Mouse (Mus musculus) hindlimb bud, embryonic 11.5 days (tissue): ENCODE measurements at regions not wholly inside any gene's neighbourhood (a gene's known extent, or its start where the extent isn't known, plus 50 kb on each side); places are given as distances from the start of the nearest gene placed in this dataset.
A peak's percentile ranks its signal among the peaks of the same experiment; 100 is the strongest.

Experiments used
- DNase-seq: peaks from one replicate; pipeline ENCODE4 v3.0.0-alpha.2; 2012; ENCODE audit warnings: low read depth, low spot score; ENCODE audit errors: extremely low spot score

- no peak for DNase-seq
Measured at GRCm38 (mm10) chr11:8148485-8148825, 515.9 kb downstream of the Tns3 start.

DNA sequence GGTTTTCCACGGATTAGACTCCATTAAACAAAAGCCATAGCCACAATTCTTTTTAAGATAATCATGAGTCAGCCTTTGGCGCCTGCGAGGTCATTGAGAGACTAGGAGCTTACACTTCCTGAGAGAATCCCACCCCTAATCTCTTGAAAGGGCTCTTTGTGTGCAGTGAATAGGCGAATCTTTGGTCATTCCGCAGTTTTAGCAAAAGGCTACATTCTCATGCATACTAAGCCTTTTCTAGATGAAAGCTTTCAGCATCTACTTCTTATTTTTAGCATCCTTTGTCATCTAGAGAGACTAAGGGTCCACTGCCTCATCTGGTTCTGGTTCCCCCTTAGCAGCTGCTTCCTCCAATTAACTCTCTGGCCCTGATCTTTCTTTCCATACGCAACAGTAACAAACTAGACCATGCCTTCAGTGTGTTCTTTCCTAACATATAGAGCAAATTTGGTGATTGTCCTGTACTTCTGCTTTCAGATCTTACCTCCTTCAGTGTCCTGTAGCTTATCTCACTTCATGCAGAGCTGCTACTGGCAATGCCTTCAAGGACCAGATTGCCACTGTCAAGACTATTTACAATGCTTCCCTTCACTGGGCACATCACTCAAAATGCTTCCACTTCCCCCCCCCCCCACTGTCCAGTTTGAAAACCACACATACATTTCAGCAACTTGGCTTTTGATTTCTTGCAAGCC is 516.4 kb downstream of the Tns3 start:
- DNase-seq, result no peak

DNA sequence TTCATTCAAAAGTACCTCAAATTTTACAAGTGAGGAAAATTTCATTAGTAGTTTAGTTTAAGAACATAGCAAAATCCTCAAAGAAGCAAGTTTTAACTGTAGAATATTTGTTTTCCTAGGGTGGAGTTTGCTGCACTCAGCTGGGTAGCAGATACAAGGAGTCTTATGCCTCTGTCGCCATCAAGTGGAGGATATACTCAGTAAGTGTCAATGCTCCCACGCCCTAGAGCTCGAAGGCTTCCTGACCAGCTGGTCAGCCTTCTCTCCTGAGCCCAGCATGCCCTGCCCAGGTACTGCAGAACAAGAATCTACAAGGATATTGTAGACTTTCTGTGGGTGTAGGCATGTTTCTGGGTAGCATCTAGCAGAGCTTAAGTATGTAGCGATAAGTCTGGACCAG is 527.0 kb downstream of the Tns3 start:
- no peak for DNase-seq

DNA sequence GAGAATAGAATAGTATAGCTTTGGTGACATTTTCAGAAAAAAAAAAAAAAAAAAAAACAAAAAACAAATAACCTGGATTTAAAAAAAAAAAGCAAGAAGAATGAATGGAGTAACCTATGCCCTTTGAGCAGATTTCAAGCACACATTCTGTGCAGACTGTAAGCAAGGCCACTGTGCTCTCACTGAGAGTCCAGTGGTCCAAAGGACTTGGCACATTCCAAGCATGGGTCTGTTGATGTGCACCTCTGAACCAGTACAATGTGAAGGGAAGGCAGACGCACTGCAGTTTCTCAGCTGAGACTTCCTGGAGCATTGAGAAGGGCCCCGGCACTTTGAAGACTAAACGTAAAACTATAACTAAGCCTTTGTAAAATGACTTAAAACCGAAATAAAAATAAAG is 527.7 kb downstream of the Tns3 start:
- no peak for DNase-seq

- DNase-seq, result no peak
Measured at GRCm38 (mm10) chr11:8109286-8109685, 555.0 kb downstream of the Tns3 start.

GRCm38 (mm10) chr11:8101091-8101490 is 563.2 kb downstream of the Tns3 start:
- no peak for DNase-seq

DNA sequence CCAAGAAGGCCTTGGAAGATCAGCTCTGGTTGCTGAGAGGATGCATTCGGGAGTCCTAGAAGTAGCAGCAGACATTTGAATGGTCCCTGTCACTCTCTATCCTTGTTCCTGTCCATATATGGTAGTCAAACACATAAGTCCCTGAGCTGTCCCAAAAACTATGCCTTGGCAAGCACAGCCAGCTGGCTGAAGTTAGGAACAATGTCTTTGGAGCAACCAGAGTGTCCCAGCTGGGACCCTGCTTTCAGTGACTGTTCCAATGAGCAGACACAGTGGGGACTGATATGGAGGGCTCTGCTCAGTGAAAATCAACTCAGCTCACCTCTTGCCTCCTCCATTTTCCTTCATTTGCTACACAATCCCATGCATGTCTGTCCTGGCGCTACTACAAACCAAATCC is 580.0 kb downstream of the Tns3 start:
- DNase-seq, result no peak

DNA sequence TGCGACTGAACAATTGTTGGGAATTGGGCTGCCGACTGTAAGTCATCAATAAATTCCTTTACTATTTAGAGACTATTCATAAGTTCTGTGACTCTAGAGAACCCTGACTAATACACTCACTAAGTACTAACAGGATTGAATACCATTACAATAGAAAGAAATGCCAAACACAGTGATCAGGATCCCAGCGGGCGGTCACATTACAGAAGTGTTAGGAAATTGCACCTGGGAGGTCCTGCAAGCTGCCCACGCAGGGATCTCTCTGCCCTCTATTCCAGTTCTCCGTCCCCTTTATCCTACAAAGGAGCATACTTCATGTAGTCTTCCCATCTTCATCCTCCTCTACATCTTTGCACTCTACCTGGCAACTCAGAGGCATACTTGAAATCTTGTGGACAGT is 581.5 kb downstream of the Tns3 start:
- no peak for DNase-seq

DNA sequence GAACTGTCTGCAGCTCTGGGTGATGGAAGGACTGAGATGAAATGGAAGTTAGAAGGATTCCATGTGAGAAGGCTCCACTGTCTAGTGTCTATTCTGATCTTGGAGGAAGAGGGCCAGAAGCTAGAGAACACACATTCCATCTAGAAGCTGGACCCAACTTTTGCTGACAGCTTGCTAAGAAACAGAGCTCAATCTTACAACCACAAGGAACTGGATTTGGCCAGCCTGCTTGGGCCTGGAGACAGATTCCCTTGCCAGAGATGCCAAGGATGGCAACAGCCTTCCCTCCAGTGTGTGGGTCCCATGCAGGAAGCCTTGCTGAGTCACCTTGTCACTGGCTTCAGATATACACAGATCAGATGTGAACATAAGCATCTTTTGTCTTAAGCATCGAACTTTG is 591.0 kb downstream of the Tns3 start:
- no peak for DNase-seq

DNA sequence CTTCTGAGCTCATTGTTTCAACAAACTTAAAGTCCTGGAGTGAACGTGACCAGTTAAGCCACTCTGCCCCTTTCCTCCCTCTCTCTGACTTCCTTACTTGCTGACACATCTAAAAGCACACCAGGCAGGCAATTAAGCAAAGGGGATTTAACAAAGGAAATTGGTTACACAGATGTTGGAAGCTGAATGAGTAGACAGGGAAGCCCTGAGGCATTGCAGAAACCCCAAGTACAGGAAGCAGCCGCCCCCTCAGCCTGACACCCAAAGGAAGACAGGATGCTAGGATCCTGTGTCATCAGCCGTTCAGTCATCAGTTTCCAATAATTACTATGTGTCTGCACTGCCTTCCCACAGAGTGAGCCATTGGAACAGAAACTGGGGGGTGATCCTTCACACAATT is 595.5 kb downstream of the Tns3 start:
- peak; percentile 62 for DNase-seq

DNA sequence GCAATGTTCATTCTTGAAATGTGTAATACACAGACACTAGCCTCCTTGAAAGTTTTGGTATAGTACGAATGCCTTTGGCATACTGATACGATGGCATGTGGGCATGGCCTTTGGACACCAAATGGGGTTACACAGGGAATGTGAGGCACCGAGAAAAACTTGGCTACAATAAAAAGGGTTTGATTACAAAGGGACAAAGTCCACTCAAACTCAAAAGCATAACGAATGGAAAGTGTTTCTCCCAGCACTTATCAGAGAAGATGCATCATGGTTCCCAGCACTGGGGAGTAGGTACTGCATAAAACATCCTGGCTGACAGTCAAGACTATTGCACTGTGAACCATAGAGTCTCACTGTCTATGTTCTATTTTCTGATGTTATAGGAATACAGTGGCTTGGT is 597.0 kb downstream of the Tns3 start:
- no peak for DNase-seq

- DNase-seq, result no peak
Measured at GRCm38 (mm10) chr11:8065811-8066210, 598.5 kb downstream of the Tns3 start.

DNA sequence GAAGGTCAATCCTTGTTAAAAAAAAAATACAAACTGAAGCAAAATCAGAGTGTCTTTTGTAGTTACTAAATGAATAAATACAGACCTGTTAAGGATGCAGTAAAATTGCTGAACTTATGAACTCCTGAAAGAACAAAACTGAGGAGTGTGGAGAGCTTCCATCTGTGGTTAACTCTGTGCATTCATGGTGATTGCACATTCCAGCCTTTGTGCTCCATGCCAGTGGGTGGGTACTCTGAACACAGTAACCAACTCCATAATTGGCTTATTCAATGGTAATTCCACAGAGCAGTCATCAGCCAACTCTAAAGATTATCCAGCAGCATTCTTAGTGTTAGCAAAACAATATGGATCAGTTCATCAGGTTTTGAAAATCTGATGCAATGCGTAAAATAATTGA is 599.2 kb downstream of the Tns3 start:
- no peak for DNase-seq

DNA sequence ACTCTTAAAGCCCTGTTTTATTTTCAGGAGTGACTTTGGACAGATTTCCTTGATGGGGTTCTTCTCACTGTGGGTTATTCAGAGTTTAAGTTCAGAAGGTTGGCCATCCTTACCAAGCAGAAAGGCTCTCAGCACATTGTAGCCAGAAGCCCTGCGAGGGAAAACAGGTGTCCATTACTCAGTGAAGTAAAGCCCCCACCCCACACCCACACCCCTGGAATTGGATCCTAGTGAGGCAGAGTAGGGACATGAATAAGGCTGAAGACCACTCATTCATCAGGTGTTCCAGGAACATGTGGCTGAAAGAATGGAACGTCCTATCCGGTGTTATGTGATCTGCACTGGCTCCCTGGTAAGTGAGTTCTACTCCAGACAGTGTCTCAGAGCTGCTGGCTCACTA is 602.3 kb downstream of the Tns3 start:
- DNase-seq, result no peak

GRCm38 (mm10) chr11:8061573-8061972 is 602.8 kb downstream of the Tns3 start:
- DNase-seq, result no peak

- DNase-seq, result no peak
Measured at GRCm38 (mm10) chr11:8051499-8051898, 612.8 kb downstream of the Tns3 start.

- DNase-seq, result no peak
Measured at GRCm38 (mm10) chr11:8045086-8045485, 619.2 kb downstream of the Tns3 start.

- DNase-seq, result no peak
Measured at GRCm38 (mm10) chr11:8030119-8030518, 634.2 kb downstream of the Tns3 start.

GRCm38 (mm10) chr11:8007801-8008200 is 656.5 kb downstream of the Tns3 start:
- no peak for DNase-seq

DNA sequence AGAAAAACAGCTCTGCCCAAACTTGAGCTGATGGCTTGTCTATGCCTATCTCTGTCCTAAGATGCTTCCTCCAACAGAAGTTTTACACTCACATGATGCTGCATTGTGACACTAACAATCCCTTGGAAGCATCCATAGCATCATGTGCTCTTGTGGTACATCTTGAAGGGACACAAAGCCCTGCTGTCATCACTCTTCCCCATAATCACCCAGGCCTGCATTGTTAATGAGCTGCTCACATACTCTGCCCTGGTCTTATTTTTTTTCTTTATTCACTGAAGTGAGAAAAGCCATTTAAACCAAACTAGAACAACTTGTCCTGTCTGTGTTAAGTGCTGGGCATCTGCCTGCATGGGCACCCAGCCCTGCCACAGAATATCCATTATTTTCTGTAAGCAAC is 683.3 kb downstream of the Tns3 start:
- no peak for DNase-seq

DNA sequence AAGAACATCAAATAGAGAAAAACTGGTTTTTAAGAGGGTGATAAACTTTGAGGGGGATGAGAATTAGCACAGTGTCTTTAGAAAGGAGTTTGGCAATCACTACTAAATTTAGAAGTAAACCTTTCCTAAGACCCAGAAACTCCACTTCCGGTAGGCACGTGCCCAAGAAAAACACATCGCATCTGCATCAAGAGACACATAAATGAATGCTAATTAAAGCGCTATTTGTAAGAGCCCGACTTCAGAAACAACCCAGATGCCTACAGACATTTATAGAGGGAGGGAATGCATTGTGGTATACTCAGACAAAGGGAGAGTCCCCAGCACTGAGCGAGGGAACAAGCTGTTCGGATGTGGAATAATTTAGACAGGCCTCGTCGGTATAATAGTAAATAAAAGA is 688.5 kb downstream of the Tns3 start:
- no peak for DNase-seq

DNA sequence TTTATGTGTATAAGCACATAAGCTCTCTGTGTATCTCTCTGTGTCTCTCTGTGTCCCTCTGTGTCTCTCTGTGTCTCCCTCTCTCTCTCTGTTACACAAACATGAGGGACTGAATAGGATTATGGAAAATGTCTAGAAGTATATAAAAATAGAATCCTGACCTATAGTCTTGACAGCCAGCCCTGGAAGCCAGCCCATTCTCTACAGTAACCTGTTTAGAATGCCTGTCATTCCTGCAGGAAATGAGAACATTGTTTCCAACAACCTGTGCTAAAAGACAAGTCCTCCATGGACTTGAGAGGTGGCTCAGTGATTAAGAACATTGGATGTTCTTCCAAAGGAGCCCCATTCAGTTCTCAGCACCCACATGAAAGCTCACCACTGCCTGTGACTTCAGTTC is 714.4 kb downstream of the Tns3 start:
- DNase-seq, result no peak

DNA sequence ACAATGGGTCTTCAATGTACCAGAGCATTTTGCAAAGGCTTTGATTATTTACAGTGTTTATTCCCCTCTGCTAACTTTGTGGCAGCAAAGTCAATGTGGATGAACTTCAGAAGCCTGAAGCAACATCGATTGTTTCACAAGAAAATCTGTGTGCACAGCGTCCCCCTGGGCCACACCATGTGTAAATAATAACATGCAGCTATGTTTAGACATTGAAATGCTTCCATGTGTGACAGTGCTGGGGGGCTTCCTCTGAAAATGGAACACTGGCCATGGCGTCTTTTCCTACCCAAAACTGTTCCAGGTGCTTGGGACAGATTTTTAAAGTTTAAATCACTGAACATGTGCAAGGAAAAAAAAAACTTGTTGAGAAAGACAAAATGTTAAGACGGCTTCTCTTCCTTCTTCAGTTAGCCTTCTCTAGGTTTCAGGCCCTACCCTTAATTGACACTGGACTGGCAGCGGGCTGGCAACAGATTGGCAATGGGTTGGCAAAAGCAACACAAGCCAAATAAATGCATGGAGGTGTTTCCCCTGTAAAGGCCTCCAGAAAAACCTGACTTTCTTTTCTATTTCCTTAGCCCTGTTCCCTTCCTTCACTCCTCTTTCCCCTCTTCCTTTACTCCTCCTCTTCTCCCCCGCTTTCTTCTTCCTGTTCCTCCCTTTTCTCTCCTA is 715.0 kb downstream of the Tns3 start:
- no peak for DNase-seq
